In the genomic region with DNA sequence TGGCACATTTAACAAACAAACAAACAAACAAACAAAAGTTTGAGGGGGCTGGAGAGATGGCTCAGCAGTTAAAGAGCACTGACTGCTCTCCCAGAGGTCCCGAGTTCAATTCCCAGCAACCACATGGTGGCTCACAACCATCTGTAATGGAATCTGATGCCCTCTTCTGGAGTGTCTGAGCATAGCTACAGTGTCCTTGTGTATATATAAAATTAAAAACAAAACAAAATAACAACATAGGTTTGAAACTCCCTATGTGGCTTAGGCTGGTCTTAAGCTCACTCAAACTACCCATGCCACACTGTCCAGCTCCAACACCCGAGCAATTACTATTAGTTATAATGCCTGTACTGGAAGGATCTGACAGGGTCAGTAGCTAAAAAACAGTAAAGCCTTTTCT, we compare ENCODE assay signal across 1 mouse cellular context.
A peak's percentile ranks its signal among the peaks of the same experiment; 100 is the strongest.
TF ChIP-seq lines count a peak whose summit lies in the region.

No protein-coding gene starts in this region.

TF ChIP-seq in MEL, 35 proteins besides CTCF, POLR2A, EP300 and RAD21 (continued from another document):
- peak; percentile 27 for TF ChIP-seq SMC3 (IDR thresholded peaks at IDR 0.05; ENCODE audit: low read depth, low read length)
